Mouse (Mus musculus): Measurements from ENCODE around the gene Rassf3. TPM values are rescaled to one million over a fixed set of nuclear protein-coding genes. Genes with fewer than 3 reads are reported as not detected.

The Rassf3 gene
- total RNA-seq, 1 experiment, result 13.1 TPM

- H3K27ac ChIP-seq (ENCODE audit: insufficient read depth, low read depth, low read length, poor library complexity, severe bottlenecking), result no peak overlapping the region
- H3K4me1 ChIP-seq (ENCODE audit: control insufficient read depth in 2 of 2, insufficient read depth in 2 of 2, low read length in 2 of 2, poor library complexity in 1 of 2), result peaks cover 3 to 23% of the 10 kb centered on the region in 2 experiments; a peak in 2 of 4 replicates
- peaks cover 2% of the 10 kb centered on the region; the same call in 1 of the 2 replicates for H3K36me3 ChIP-seq (ENCODE audit: control insufficient read depth, insufficient read depth, low read length, poor library complexity, severe bottlenecking)
- no peaks in the 10 kb centered on the region for H3K9me3 ChIP-seq (ENCODE audit: control insufficient read depth, insufficient read depth, low read depth, low read length)
- in situ Hi-C loops (cut with MboI; ENCODE audit: low sequenced_read_pairs in 2 of 2, unreplicated experiment in 2 of 2), result no loop called here
- DNase-seq (ENCODE audit: low read depth, low spot score), result no peak
- no peak overlapping the region for H3K4me3 ChIP-seq (ENCODE audit: insufficient read depth in 1 of 2, low read depth in 1 of 2, low read length in 2 of 2, poor library complexity in 1 of 2, severe bottlenecking in 1 of 2)
- no peak overlapping the region for H3K9ac ChIP-seq (ENCODE audit: insufficient read depth, low read depth, low read length, poor library complexity, severe bottlenecking)
- TF ChIP-seq CHD2 (IDR thresholded peaks at IDR 0.05; ENCODE audit: low read depth, low read length) (no peak), MAFK (IDR thresholded peaks at IDR 0.05; ENCODE audit: insufficient read depth, low read depth, low read length) (no peak), ZC3H11A (IDR thresholded peaks at IDR 0.05; ENCODE audit: borderline replicate concordance, low read depth, low read length) (no peak)
Measured at GRCm38 (mm10) chr10:121465033-121465432, 11.1 kb downstream of the Rassf3 start.

GRCm38 (mm10) chr10:121462162-121462881 lies 13.8 kb downstream of the Rassf3 start:
- Histone ChIP-seq H3K9ac (ENCODE audit: insufficient read depth, low read depth, low read length, poor library complexity, severe bottlenecking) (0 out of 2 replicates have a peak overlapping the region, but pooled peaks have one; percentile 0), H3K9me3 (ENCODE audit: control insufficient read depth, insufficient read depth, low read depth, low read length) (no peaks in the 10 kb centered on the region), H3K27ac (ENCODE audit: insufficient read depth, low read depth, low read length, poor library complexity, severe bottlenecking) (no peak overlapping the region), H3K36me3 (ENCODE audit: control insufficient read depth, insufficient read depth, low read length, poor library complexity, severe bottlenecking) (peaks cover 2% of the 10 kb centered on the region; the same call in 1 of the 2 replicates), H3K4me3 (ENCODE audit: insufficient read depth in 1 of 2, low read depth in 1 of 2, low read length in 2 of 2, poor library complexity in 1 of 2, severe bottlenecking in 1 of 2) (peak overlapping the region in 1 of 2 experiments; percentile 17; a peak in 1 of 4 replicates), H3K4me1 (ENCODE audit: control insufficient read depth in 2 of 2, insufficient read depth in 2 of 2, low read length in 2 of 2, poor library complexity in 1 of 2) (peaks cover under 1 to 19% of the 10 kb centered on the region in 2 experiments; a peak in 2 of 4 replicates)
- in situ Hi-C loops (cut with MboI; ENCODE audit: low sequenced_read_pairs in 2 of 2, unreplicated experiment in 2 of 2), result no loop called here
- TF ChIP-seq ZC3H11A (IDR thresholded peaks at IDR 0.05; ENCODE audit: borderline replicate concordance, low read depth, low read length), result no peak
- no peak for TF ChIP-seq MAFK (IDR thresholded peaks at IDR 0.05; ENCODE audit: insufficient read depth, low read depth, low read length)
- no peak for TF ChIP-seq HCFC1 (IDR thresholded peaks at IDR 0.05; ENCODE audit: borderline replicate concordance, insufficient read depth, low read length)
- TF ChIP-seq CHD2 (IDR thresholded peaks at IDR 0.05; ENCODE audit: low read depth, low read length), result no peak
- no peak for TF ChIP-seq ZNF384 (IDR thresholded peaks at IDR 0.05; ENCODE audit: low read depth, low read length)
- no peak for DNase-seq (ENCODE audit: low read depth, low spot score)

- H3K4me3 ChIP-seq (ENCODE audit: insufficient read depth in 1 of 2, low read depth in 1 of 2, low read length in 2 of 2, poor library complexity in 1 of 2, severe bottlenecking in 1 of 2), result peak overlapping the region; percentile 4 to 17; a peak in 2 of 4 replicates
- peaks cover 2% of the 10 kb centered on the region; the same call in 1 of the 2 replicates for H3K36me3 ChIP-seq (ENCODE audit: control insufficient read depth, insufficient read depth, low read length, poor library complexity, severe bottlenecking)
- TF ChIP-seq CHD2 (IDR thresholded peaks at IDR 0.05; ENCODE audit: low read depth, low read length) (no peak), MAFK (IDR thresholded peaks at IDR 0.05; ENCODE audit: insufficient read depth, low read depth, low read length) (no peak), HCFC1 (IDR thresholded peaks at IDR 0.05; ENCODE audit: borderline replicate concordance, insufficient read depth, low read length) (no peak), ZC3H11A (IDR thresholded peaks at IDR 0.05; ENCODE audit: borderline replicate concordance, low read depth, low read length) (no peak), ZNF384 (IDR thresholded peaks at IDR 0.05; ENCODE audit: low read depth, low read length) (no peak)
- H3K4me1 ChIP-seq (ENCODE audit: control insufficient read depth in 2 of 2, insufficient read depth in 2 of 2, low read length in 2 of 2, poor library complexity in 1 of 2), result peaks cover 0 to 16% of the 10 kb centered on the region in 2 experiments; a peak in 2 of 4 replicates
- in situ Hi-C loops (cut with MboI; ENCODE audit: low sequenced_read_pairs in 2 of 2, unreplicated experiment in 2 of 2), result no loop called here
- no peak for DNase-seq (ENCODE audit: low read depth, low spot score)
- no peaks in the 10 kb centered on the region for H3K9me3 ChIP-seq (ENCODE audit: control insufficient read depth, insufficient read depth, low read depth, low read length)
- 0 out of 2 replicates have a peak overlapping the region, but pooled peaks have one; percentile 0 for H3K9ac ChIP-seq (ENCODE audit: insufficient read depth, low read depth, low read length, poor library complexity, severe bottlenecking)
- H3K27ac ChIP-seq (ENCODE audit: insufficient read depth, low read depth, low read length, poor library complexity, severe bottlenecking), result no peak overlapping the region
Measured at GRCm38 (mm10) chr10:121461404-121462161, 14.6 kb downstream of the Rassf3 start.

GRCm38 (mm10) chr10:121459124-121459853 lies 16.9 kb downstream of the Rassf3 start:
- Histone ChIP-seq H3K4me1 (ENCODE audit: control insufficient read depth in 2 of 2, insufficient read depth in 2 of 2, low read length in 2 of 2, poor library complexity in 1 of 2) (peaks cover 0 to 26% of the 10 kb centered on the region in 2 experiments; a peak in 2 of 4 replicates), H3K9me3 (ENCODE audit: control insufficient read depth, insufficient read depth, low read depth, low read length) (no peaks in the 10 kb centered on the region), H3K4me3 (ENCODE audit: insufficient read depth in 1 of 2, low read depth in 1 of 2, low read length in 2 of 2, poor library complexity in 1 of 2, severe bottlenecking in 1 of 2) (no peak overlapping the region), H3K36me3 (ENCODE audit: control insufficient read depth, insufficient read depth, low read length, poor library complexity, severe bottlenecking) (peaks cover 2% of the 10 kb centered on the region; the same call in 1 of the 2 replicates), H3K27ac (ENCODE audit: insufficient read depth, low read depth, low read length, poor library complexity, severe bottlenecking) (no peak overlapping the region), H3K9ac (ENCODE audit: insufficient read depth, low read depth, low read length, poor library complexity, severe bottlenecking) (no peak overlapping the region)
- DNase-seq (ENCODE audit: low read depth, low spot score), result no peak
- TF ChIP-seq ZC3H11A (IDR thresholded peaks at IDR 0.05; ENCODE audit: borderline replicate concordance, low read depth, low read length), result no peak
- TF ChIP-seq CHD2 (IDR thresholded peaks at IDR 0.05; ENCODE audit: low read depth, low read length), result no peak
- no peak for TF ChIP-seq MAFK (IDR thresholded peaks at IDR 0.05; ENCODE audit: insufficient read depth, low read depth, low read length)
- no peak for TF ChIP-seq ZNF384 (IDR thresholded peaks at IDR 0.05; ENCODE audit: low read depth, low read length)
- TF ChIP-seq HCFC1 (IDR thresholded peaks at IDR 0.05; ENCODE audit: borderline replicate concordance, insufficient read depth, low read length), result no peak
- in situ Hi-C loops (cut with MboI; ENCODE audit: low sequenced_read_pairs in 2 of 2, unreplicated experiment in 2 of 2), result no loop called here
